Mouse (Mus musculus): ENCODE measurements around the gene Olfr1414.
"Not testable (repeated sequence)": the region's sequence is repeated elsewhere in the genome, so short reads cannot be mapped to it uniquely, and the experiment has no call there.

Gene Olfr1414

DNA sequence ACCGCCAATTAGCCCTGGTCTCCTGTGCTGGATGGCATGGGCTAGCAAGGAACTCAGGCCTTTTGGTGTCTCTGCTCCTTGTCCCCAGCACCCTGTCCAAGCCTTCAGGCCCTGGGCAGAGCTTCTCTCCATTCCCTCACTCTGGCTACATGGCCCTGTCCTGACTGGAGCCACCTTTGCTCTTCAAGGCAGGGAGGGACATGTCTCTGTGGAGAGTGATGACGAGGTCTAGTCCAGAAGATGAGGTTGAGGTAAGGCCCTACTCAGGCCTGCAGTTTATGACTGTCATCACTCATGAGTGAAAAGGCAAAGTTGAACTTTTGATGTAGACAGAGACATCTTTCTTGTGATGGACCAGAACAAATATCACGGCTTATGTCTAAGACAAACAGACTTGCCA is at the start of gene Olfr1414:
Gene Olfr1414, minus strand, starts transcription at position 101 of the 400 bp plus-strand sequence.
- no peak for DNase-seq

- no peak for DNase-seq
Measured at GRCm38 (mm10) chr1:92545929-92546328, 27.5 kb upstream of the Olfr1414 start.

DNA sequence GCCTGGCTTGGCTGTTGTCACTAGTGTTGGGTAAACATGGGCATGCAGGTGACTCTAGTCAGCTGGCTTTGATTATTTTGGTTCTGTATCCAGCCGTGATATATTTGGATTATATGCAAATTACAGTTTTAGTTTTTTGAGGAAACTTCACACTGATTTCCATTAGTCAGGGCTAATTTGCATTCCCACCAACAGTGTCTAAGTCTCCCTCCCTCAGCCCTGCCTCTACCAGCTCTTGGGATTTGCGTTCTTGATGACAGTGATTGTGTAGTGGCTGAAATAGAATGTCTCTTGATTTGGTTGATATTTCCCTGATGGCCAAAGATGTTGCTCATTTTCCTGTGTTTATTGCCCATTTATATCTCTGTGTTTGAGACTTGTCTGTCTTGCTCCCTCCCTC is 20.6 kb upstream of the Olfr1414 start:
- DNase-seq: no peak

DNA sequence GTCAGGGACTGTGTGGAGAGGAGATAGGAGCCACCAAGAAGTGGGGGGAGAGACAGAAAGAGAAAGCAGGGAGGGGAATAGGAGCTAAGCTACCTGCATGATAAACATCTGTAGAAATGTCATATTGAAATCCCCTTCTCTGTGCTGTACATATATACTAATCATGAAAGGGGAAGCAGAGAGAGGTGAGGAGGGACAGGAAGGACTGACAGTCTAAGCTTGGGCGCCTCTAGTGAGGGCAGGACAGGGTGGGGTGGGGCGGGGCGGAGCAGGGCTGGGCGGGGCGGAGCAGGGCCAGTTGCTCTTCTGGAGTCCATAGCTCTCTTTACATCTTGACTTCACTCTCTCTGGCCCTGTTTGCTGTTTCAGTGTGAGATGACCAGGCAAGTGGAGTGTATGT is 18.5 kb upstream of the Olfr1414 start:
- no peak for DNase-seq

- DNase-seq: no peak
Measured at GRCm38 (mm10) chr1:92523764-92524163, 5.3 kb upstream of the Olfr1414 start.

DNA sequence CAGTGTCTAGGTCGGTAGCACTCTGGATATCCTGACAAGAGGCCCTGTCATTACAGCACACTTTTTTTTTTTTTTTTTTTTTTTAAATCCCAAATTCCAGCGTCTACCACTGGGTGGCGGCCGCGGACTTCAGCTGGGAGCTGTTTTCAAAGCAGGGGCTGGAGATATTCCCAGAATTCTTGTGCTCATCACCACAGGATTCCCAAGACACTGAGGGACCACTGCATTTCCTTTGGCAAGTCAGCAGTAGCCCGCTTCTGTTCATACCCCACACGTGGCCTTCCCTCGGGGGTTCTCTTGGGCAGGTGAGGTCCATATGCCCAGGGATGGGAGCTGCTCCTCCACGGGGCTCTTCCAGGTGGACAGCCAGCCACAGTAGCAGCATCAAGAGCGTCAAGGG is 2.9 kb upstream of the Olfr1414 start:
- peak; percentile 62 for DNase-seq

- DNase-seq: no peak
Measured at GRCm38 (mm10) chr1:92519046-92519445, 585 bp upstream of the Olfr1414 start.

GRCm38 (mm10) chr1:92515390-92515789 is 3.1 kb downstream of the Olfr1414 start:
- no peak for DNase-seq

DNA sequence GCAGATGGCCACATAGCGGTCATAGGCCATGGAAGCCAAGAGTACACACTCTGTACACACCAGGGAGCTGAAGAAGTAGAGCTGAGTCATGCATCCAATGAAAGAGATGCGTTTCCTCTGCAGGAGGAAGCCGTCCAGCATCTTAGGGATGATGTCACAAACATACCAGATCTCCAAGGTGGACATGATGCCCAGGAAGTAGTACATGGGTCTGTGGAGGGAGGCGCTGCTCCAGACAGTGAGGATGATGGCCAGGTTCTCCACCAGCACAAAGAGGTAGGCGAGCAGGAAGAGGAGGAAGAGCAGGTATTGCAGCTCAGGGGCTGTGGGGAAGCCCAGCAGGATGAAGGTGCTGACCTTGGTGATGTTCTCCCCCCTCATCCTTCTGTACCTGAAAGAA is 6.8 kb downstream of the Olfr1414 start:
- not testable (repeated sequence) for DNase-seq

DNA sequence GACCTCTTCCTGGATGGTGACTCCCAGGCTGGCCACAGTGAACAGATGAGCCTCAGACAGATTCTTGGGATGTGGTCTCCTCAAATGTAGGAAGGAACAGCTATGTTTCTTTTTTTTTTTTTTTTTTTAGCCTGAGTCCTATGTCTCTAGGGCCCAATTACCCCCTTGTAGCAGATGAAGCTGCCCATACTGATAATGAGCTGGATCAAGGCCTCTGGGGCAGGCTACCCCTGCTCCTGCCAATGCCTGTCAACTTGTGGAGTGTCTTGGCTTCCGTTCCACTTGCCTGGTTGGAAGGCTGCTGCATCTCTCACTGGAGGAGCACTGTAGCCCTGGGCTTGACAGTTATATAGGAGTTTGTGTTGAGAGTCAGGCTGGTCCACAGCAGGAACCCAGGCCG is 22.5 kb downstream of the Olfr1414 start, which contains the start of gene Olfr1415:
Gene Olfr1415, minus strand, starts transcription at position 101 of the 400 bp plus-strand sequence.
- DNase-seq: no peak

- no peak for DNase-seq
Measured at GRCm38 (mm10) chr1:92485013-92485412, 33.4 kb downstream of the Olfr1414 start, which contains the start of gene Olfr1416. Gene Olfr1416 (minus strand): TSS chr1:92485113.

DNA sequence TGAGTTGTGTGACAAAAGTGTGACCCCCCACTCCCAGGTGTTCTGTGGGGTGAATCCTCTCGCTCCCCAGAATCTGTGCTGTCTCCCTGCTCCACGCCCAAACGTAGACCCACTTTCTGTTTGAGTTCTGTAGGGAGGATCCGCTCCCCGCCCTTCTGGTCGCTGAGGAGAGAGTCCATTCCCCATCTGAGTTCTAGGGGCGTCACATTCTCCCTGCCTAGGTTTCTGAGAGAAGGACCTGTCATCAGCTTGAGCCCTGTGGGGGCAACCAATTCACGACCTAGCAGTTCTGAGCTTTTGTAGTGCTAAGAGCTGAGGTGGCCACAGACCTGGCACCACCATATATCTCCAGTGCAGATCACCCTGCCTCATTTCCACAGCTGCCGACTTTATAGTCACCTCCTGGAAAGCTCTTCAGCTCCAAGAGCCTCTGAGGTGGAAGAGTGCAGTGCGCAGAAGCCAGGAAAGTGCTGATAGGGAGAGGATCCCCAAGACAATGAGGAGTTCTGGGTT is 44.3 kb downstream of the Olfr1414 start:
- no peak for DNase-seq

GRCm38 (mm10) chr1:92473165-92474041 is 45.1 kb downstream of the Olfr1414 start, which contains the start of gene Ndufa10:
Gene Ndufa10 (minus strand): TSS chr1:92473860.
- DNase-seq: peak; percentile 97

- no peak for DNase-seq
Measured at GRCm38 (mm10) chr1:92468891-92469290, 49.6 kb downstream of the Olfr1414 start.

GRCm38 (mm10) chr1:92458416-92458815 is 60.0 kb downstream of the Olfr1414 start:
- DNase-seq: no peak

- no peak for DNase-seq
Measured at GRCm38 (mm10) chr1:92457758-92458157, 60.7 kb downstream of the Olfr1414 start.

Data from kidney, postnatal 10 days (tissue).